Mouse (Mus musculus): ENCODE measurements around the gene Lrp4.

DNA sequence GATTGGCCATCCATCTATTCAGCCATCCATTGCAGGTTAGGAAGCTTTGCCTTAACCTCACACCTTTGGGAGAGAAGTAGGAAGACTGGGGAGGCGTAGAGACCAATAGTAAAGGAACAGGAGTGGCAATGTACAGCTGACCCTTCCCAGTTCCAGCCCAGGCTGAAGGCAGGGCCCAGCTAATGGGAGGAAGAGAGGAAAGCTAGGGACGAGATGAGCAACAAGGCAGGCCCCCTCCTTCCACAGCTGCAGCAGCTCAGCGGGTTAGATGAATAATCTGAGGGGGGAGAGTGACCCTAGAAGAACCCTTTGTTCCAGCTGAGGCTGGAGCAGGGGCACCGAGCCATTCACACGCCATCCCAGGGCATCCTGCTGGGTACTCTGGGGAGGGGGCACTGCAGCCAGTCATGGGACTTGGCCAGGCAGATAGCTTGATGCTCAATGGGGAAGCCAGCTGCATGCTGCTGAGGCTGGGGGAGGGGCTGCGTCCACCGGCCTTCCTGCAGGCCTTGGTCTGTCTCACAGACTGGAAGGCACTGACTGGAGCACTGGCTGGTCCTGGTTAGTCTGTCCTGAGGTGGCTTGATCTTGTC, 12.8 kb downstream of the Lrp4 start:
- TF ChIP-seq CTCF (IDR thresholded peaks at IDR 0.05; ENCODE audit: low read depth) (no peak), EP300 (IDR thresholded peaks at IDR 0.05; ENCODE audit: low read depth) (no peak)

Data from liver, embryonic 14.5 days (tissue).